Mouse (Mus musculus): Measurements from ENCODE around the gene Ablim1.

DNA sequence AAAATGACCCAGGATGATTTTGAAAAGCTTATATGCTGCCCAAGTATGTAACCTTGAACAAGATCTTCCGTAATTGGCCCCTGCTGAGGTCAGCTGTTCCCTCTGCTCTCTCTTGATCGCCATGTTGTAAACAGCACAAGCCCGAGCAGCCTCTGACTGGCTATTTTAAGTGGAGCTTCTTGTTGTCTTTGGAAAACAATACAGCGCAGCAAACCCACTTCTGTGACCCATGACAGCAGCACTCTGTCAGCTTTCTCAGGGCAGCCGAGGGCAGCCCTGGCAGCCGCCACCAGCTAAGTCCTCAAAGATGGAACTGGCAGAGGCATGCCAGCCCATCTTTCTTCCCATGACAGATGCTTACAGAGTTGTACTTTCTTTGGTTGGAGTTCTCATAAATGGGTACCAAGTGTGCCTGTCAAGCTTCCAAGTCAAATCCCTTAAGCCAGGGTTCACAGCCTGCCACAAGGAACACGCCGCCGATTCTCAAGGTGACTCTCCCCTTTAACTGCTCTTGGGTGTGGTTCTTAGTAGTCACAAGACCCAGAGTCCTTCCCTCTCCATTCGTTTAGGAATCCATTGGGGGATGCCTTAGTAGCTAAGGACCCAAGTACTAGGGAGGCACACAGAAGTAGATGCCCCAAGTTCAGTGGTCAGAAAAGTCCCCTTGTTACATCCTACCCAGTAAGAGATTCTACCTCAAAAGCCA lies 172.8 kb downstream of the Ablim1 start:
- TF ChIP-seq GATA1 (IDR thresholded peaks at IDR 0.05; ENCODE audit: low read length) (no peak), TAL1 (IDR thresholded peaks at IDR 0.05; ENCODE audit: low read length) (no peak)
